Mouse (Mus musculus): ENCODE measurements around the gene Mertk. TPM values are rescaled to one million over a fixed set of nuclear protein-coding genes. Genes with fewer than 3 reads are reported as not detected.

Mertk gene
- 1 to 10 TPM in 1 of 2 experiments, under 1 TPM in 1; 0.42 to 1.3 TPM for polyA plus RNA-seq (2017; shearing (Covaris generic))

GRCm38 (mm10) chr2:128698693-128699181 is at the start of gene Mertk:
Gene Mertk (plus strand): TSS chr2:128698956.

GRCm38 (mm10) chr2:128686921-128687557 is 11.7 kb upstream of the Mertk start, which contains the start of gene Anapc1:
Gene Anapc1 (minus strand): TSS chr2:128687391.

GRCm38 (mm10) chr2:128817786-128818681 is 119.3 kb downstream of the Mertk start, which contains the start of gene Tmem87b:
Gene Tmem87b (plus strand): TSS chr2:128818118.

Other genes starting within 250 kb of the Mertk start
- gene Spdye4c, start 107.7 kb upstream of the Mertk start, polyA plus RNA-seq (2017; shearing (Covaris generic)) = not detected
- gene Anapc1, start 11.6 kb upstream of the Mertk start, polyA plus RNA-seq (2017; shearing (Covaris generic)) = 10 to 100 TPM; 54.1 to 67.6 TPM
- gene Tmem87b, start 119.2 kb downstream of the Mertk start, polyA plus RNA-seq (2017; shearing (Covaris generic)) = 10 to 100 TPM; 16.1 to 19.0 TPM
- gene Fbln7, start 164.0 kb downstream of the Mertk start, polyA plus RNA-seq (2017; shearing (Covaris generic)) = under 1 TPM in 1 of 2 experiments, not detected in 1; 0.29 TPM
- gene Zc3h8, start 245.1 kb downstream of the Mertk start, polyA plus RNA-seq (2017; shearing (Covaris generic)) = 10 to 100 TPM in 1 of 2 experiments, 1 to 10 TPM in 1; 6.5 to 11.7 TPM

Measured in activated CD4-positive, CD25-positive, alpha-beta regulatory T cell (primary cell).